Mouse (Mus musculus): Measurements from ENCODE around the gene Nfkbib.

- no peak for TF ChIP-seq CTCF (conservative IDR thresholded peaks at IDR 0.05; ENCODE audit: insufficient read depth, insufficient read length, low read depth, low read length)
- TF ChIP-seq POLR2A (IDR thresholded peaks at IDR 0.05; ENCODE audit: low read depth, low read length) = no peak
Measured at GRCm38 (mm10) chr7:28807641-28808220, 40.4 kb upstream of the Nfkbib start.
